Mouse (Mus musculus): ENCODE measurements at regions not wholly inside any gene's neighbourhood (a gene's known extent, or its start where the extent isn't known, plus 50 kb on each side); places are given as distances from the start of the nearest gene placed in this dataset.

GRCm38 (mm10) chrX:37753474-37753873, 51.2 kb upstream of the Rhox5 start:
- in situ Hi-C loops (cut with MboI, MseI) = loop anchor here (5.0 to 10.0 kb wide), 3 partner anchors 51 to 231 kb away; no protein-coding TSS in a partner anchor

GRCm38 (mm10) chrX:37754385-37754784, 50.3 kb upstream of the Rhox5 start:
- in situ Hi-C loops (cut with MboI, MseI) = loop anchor here (5.0 to 10.0 kb wide), 3 partner anchors 52 to 230 kb away; no protein-coding TSS in a partner anchor
